Mouse (Mus musculus) T-helper 17 cell (primary cell): ENCODE results near the gene Zfp966.
"Not testable (repeated sequence)": the region's sequence is repeated elsewhere in the genome, so short reads cannot be mapped to it uniquely, and the experiment has no call there.

Experiments
- in situ Hi-C, 2 experiments: fragments of 300-600 bp; cut with MboI, MseI; formaldehyde crosslinking; loops; 1 replicate in 1 of 2; 2 replicates in 1 of 2; pipeline ENCODE4 v1.15.1; 2025; ENCODE audit warnings: high pct_unique_total_duplicates in 2 of 2

Zfp966 gene

DNA sequence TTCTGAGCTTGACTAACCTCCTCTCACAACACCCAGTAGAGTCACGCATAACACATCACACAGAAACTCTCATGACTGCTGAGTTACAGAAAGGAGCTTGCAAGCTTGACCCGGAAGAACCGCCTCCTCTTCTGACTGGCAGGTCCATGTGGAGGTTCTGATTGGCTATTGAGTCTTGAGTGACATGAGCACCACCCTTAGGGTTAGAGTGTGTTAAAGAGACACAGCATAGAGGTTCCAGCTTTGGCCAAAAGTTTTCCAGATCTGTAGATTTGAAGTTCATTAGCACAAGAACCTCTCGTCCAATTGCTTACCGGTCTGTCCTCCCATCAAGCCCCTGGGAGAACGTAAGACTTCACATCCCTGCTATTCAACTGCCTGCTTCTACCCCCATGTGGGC is at the start of gene Zfp966:
TSS of gene Zfp966 (minus strand) at position 101 of the 400 bp plus-strand sequence.
- in situ Hi-C loops, result not testable (repeated sequence)

DNA sequence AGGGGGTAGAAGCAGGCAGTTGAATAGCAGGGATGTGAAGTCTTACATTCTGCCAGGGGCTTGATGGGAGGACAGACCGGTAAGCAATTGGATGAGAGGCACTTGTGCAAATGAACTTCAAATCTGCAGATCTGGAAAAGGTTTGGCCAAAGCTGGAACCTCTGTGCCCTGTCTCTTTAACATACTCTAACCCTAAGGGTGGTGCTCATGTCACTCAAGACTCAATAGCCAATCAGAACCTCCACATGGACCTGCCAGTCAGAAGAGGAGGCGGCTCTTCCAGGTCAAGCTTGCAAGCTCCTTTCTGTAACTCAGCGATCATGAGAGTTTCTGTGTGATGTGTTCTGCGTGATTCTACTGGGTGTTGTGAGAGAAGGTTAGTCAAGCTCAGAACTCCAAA is 34.1 kb upstream of the Zfp966 start, which contains the start of gene Gm2026:
TSS of gene Gm2026 (plus strand) at position 301 of the 400 bp plus-strand sequence.
- in situ Hi-C loops, result loop anchor here (10.0 to 25.0 kb wide), 2 partner anchors 740 to 747 kb away; partner anchors contain the start of gene Gm14305 (in 2 of the 2)

DNA sequence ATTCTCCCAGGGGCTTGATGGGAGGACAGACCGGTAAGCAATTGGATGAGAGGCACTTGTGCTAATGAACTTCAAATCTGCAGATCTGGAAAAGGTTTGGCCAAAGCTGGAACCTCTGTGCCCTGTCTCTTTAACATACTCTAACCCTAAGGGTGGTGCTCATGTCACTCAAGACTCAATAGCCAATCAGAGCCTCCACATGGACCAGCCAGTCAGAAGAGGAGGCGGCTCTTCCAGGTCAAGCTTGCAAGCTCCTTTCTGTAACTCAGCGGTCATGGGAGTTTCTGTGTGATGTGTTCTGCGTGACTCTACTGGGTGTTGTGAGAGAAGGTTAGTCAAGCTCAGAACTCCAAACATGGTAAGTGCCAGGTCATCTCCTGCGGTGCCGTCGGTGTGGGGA is 61.9 kb downstream of the Zfp966 start, which contains the start of gene Gm6710:
TSS of gene Gm6710 (plus strand) at position 196 of the 400 bp plus-strand sequence.
- in situ Hi-C loops, result loop anchor here in 1 of 2 experiments (25.0 kb wide), 1 partner anchor 707 kb away; no protein-coding TSS in a partner anchor
